Mouse (Mus musculus) mesoderm, embryonic 11.5 days (tissue): Measurements from ENCODE around the gene Itpr1.

Experiments used
- DNase-seq: peaks from one replicate; pipeline ENCODE4 v3.0.0-alpha.2; 2012; ENCODE audit warnings: low read depth, low spot score

The Itpr1 gene

GRCm38 (mm10) chr6:108444435-108444834 lies 231.5 kb downstream of the Itpr1 start:
- DNase-seq: no peak

DNA sequence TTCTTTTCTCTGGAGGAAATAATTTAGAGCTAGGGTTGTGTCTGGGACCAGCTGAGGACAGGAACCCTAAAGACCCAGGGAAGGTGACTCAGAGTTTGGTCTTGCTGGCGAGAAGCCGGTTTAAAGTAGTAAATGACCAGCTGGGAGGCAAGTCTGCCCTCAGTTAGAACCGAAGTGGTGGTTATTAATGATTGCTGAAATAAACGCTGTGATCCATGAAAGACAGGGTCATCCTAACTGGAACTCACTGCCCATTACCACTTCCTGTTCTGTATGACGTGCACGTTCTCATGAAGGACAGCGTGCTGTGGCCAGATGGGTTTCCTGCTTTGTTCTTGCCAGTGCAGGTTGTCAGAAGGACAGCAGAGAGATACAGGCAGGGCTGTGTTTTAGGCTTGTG lies 232.1 kb downstream of the Itpr1 start:
- no peak for DNase-seq

DNA sequence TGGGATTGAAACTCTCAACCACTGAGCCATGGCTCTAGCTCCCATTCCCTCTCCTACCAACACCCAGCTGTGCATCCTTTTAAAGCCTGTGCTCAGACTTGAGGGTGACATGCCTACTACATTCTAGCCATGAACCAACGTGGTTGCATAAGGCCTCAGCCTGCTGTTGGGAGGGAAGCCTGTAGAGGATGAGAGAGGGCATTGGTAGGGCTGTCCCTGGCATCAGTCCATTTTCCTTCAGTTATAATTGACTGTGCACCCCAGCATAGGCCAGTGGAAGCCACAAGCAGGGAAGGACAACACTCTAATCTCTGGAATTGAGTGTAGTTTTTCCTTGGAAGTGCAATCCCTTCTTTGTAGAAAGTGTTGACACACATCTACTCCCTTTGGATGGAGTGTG lies 233.9 kb downstream of the Itpr1 start:
- DNase-seq: no peak

DNA sequence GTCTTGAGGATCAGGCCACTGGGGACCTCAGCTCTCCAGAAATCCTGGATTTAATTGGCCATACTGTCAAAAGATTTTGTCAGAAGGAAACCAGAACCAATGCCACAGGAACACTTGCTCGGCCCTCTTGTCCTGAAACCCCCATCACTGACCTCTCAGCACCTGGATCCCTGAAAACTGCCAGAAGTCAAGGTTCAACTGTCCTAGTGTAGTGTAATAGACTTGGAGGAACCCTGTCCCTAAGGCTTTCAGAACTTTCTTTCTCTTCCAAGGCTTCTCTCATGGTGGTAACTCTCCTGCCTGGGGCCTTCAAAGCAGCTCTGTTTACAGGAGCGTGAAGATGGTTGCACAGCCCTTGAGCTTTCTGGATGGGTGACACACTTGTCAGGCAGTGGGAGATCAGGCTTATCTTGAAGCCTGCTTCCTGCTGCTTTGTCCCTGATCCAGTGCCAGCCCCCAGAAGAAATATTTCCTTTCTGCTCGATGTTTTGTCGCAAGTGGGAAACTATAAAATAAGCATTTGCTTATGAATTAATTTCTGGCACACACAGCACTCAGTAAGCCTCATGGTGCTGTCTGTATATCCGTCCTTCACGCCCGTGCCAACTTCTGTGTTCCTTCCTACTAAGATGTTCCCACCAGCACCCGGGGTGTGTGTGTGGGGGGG lies 234.4 kb downstream of the Itpr1 start:
- no peak for DNase-seq

DNA sequence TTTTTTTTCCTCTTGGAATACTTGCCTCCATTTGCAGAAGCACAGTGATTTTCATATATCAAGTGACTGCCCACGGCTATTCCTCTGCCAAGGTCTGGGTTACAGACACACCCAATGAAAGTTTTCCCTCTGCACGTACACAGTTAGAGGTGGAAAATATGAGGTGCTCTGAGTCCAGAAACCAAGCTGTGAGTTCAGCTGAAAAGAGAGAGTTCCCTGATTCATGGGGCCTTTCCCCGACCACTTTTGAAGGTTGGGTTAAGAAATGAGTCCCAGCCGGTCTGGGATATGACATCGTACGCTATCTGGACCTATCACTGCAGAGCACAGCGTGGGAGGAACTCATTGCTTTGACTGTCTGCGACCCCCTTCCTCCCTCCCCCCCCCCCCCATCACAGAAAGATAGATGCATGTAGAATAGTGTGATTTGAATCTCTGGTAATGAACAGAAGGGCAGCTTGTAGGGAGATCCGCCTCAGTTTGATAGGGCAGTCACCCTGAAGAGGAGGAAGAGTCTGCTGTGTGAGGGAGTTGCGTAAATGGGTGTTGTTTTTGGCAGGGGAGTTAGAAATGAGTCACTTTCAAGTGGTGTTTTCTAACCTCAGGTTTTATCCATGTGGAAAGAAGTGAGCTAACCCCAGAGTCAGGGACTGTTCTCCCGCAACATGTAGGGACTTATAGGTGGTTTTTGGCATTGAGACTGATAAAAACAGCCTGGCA lies 235.3 kb downstream of the Itpr1 start:
- DNase-seq: no peak

DNA sequence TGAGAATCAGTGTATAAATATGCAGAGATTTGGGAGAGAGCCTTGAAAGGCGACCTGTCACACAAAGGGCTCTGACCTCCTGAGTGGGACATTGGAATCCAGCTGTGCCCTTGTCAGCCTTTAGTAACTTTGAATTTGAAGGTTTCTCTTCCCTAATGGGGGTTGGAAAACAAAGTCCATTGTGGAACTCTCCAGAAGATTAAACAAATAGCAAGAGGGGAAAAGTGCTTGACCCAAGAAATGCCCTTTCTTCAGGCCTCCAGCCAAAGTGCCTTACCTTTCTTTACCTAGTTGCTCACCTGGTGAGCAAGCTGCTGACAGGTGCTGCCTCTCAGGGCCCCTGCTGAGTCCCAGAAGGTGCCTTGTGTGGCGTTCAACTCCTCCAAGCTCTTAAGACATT lies 236.0 kb downstream of the Itpr1 start:
- no peak for DNase-seq

- no peak for DNase-seq
Measured at GRCm38 (mm10) chr6:108451536-108451935, 238.6 kb downstream of the Itpr1 start.

DNA sequence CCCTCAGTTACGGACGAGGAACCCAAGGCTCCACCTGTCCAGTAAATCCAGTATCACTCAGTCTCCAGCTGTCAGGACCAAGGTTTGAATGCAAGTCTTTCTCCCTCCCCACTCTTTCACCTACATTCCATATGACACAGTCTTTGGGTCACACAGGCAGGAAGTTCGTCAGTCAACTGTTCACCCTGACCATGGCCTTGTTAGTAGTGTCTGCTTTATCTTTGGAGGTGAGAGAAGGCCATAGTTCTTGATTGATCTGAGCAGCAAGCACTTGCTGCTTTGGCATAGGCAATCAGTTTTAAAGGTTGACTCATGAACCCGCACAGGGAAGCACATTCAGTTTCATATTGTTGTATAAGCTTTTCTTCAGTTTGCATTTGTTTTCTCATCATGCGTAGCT lies 240.7 kb downstream of the Itpr1 start:
- no peak for DNase-seq

GRCm38 (mm10) chr6:108454061-108454891 lies 241.4 kb downstream of the Itpr1 start:
- no peak for DNase-seq

GRCm38 (mm10) chr6:108454979-108455836 lies 242.3 kb downstream of the Itpr1 start:
- no peak for DNase-seq

GRCm38 (mm10) chr6:108456231-108457062 lies 243.6 kb downstream of the Itpr1 start:
- peak; percentile 35 for DNase-seq

DNA sequence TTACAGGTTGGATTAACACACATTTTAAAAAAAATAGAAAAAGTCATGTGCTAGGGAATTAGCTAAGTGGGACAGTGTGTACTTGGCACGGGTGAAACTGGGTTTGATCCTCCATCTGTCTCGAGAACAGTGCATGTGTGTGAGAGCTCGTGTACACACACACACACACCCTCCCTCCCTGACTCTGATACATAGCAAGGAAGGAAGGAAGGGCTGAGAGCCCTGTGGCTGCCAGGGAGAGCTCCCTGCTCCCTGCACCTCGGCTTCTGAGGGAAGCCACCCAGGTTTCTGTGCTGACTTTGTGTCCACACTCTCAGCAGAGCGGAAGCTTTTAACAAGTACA lies 244.1 kb downstream of the Itpr1 start:
- DNase-seq: peak; percentile 21

GRCm38 (mm10) chr6:108457516-108458181 lies 244.8 kb downstream of the Itpr1 start:
- DNase-seq: peak; percentile 32

DNA sequence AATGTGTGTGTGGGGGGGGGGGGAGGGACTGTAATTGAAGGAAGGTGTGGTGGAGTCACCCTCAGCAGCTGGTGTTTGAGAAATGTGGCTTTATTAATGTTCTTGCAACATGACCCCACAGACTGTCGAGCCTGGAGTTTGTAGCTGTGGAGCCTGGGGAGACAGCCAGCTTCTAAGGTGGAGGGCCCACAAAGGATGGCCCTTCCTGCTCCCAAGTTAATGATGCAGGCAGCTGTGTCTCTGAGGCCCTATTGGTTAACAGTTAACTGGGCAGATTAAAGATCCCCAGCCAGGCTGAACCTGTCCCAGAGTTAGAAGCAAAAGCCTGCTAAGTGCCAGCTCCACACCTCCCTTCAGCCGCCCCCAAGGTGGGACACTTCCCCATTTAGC lies 245.3 kb downstream of the Itpr1 start:
- DNase-seq: peak; percentile 24

DNA sequence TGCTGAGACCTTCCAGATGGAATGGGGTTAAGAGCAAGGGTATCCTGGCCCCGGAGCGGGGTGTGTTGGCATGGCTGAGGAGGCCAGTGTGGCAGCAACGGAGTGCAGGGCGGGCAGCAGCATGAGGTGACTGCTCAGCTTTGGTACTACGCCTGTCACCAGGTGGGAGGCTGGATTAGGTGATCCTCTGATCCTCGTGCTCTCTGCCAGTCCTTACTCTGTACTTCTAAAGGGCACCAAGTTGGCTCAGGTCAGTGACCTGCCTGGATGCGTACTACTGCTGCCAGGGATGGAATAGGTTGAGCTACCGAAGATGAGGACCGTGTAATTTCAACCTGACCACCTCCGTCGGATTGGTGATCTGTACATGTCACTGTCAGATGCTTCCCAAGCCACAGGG lies 245.9 kb downstream of the Itpr1 start:
- no peak for DNase-seq

- no peak for DNase-seq
Measured at GRCm38 (mm10) chr6:108464308-108464979, 251.5 kb downstream of the Itpr1 start.

- DNase-seq: no peak
Measured at GRCm38 (mm10) chr6:108465159-108465558, 252.3 kb downstream of the Itpr1 start.

DNA sequence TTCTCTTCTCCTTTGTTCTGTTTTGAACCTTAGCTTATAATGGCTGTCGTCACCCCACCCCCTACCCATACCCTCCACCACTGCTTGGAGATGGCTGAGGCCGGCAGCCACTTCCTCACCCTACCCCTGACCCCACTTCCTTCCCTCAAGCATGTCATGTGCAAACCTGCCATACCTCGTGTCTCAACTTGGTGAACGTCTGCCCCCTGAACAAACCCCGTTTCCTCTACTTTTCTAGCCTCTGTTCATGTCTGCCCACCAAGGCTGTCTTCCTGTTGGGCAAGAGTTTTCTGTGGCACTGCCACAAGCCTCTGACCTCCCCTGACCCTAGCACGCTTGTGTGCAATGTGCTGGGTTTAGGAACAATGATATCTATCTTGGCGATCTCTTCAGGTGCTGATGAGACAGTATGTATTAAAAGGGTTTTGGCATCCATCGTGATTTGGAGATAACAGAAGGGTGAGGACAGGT lies 253.2 kb downstream of the Itpr1 start:
- no peak for DNase-seq

GRCm38 (mm10) chr6:108467597-108467996 lies 254.7 kb downstream of the Itpr1 start:
- no peak for DNase-seq
